Mouse (Mus musculus) olfactory bulb, adult 2 months (tissue): Measurements from ENCODE around the gene Fam166a.

Experiments
- CTCF ChIP-seq: fragments of 200-500 bp; IDR thresholded peaks from 2 replicates; pipeline ENCODE4 v1.5.1; 2012; ENCODE audit warnings: low read depth, mild to moderate bottlenecking, low read length, moderate library complexity; ENCODE audit not compliant: insufficient read depth
- POLR2A ChIP-seq: fragments of 200-500 bp; IDR thresholded peaks from 2 replicates; pipeline ENCODE4 v1.6.1; 2012; ENCODE audit warnings: mild to moderate bottlenecking, low read depth, low read length, moderate library complexity; ENCODE audit not compliant: insufficient read depth

DNA sequence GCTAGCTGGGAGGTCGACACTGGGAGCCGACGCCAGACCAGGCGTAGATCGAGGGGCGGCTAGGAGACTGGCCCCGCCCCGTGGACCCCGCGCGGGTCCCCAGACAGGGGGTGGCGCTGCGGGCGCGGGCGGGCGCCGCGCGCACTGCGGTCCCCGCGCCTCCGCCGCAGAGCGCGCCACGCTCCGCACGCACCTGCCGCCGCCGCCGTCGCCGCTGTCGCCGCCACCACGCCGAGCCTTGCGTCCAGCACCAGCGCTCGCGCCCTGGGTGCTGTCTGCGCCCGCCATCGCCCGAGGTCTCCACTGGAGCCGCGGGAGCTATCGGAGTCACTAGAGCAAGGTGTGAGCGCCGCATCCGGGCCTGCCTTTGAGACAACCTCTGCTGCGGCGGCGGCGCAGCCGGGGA, 23.6 kb downstream of the Fam166a start, which contains the start of the genes Rnf208 and Cysrt1:
- peak; percentile 39 for TF ChIP-seq POLR2A
- TF ChIP-seq CTCF = no peak
